ENCODE assay signal across 19 mouse cellular contexts in the genomic region with DNA sequence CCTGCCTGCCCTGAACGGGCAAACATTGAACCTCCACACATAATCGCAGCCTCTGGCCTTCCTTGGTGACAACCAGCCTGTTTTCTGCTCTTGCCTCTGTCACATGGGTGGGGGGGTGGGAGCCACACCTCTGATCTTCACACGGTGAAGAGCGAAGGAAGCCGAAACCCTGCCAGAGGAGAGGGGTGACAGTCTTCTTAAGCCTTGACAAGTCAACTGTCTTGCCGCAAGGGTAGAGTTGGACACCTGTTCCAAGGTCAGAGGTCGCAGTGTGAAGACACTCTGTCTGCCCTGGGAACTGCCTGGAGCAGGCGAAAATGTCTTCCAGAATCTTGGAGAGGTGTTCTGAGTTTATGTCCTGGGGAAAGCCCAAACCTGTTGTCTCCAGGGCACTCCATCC.
DNase-seq lines count a peak whose midpoint lies in the region; TF ChIP-seq lines count a peak whose summit lies in the region.
"Had no signal": no experiment of that assay in that cellular context is flagged by ENCODE, and none has a peak within 500 bp of the region (broad histone marks: within the 10 kb centered on the region; RNA-seq: fewer than 3 reads in every experiment).

No protein-coding gene starts in this region.

- no peak overlapping the region for H3K4me3 ChIP-seq in spleen, adult 2 months (ENCODE audit: extremely low read depth, insufficient read depth, insufficient read length)
- H3K4me3 ChIP-seq: embryonic facial prominence, embryonic 15.5 days; hindbrain, embryonic 12.5 days; neural tube, embryonic 13.5 days had no signal

- TF ChIP-seq POLR2A in spleen, adult 2 months (IDR thresholded peaks at IDR 0.05; ENCODE audit: low read depth, low read length) = no peak

- H3K4me1 ChIP-seq in spleen, adult 2 months (ENCODE audit: control insufficient read depth, insufficient read depth, insufficient read length) = no peaks in the 10 kb centered on the region; the same call in 1 of the 2 replicates
- H3K4me1 ChIP-seq: embryonic facial prominence, embryonic 15.5 days had no signal

- no peaks in the 10 kb centered on the region for H3K27me3 ChIP-seq in spleen, adult 2 months (ENCODE audit: control insufficient read depth, insufficient read depth, low read length)
- H3K27me3 ChIP-seq: embryonic facial prominence, embryonic 15.5 days; hindbrain, embryonic 12.5 days; neural tube, embryonic 13.5 days had no signal

- peak overlapping the region; percentile 81 for H3K27ac ChIP-seq in spleen, adult 2 months (ENCODE audit: insufficient read depth, low read length)
- H3K27ac ChIP-seq: embryonic facial prominence, embryonic 15.5 days; hindbrain, embryonic 12.5 days; neural tube, embryonic 13.5 days had no signal

- 66% methylated on average over 8 of the region's 8 CpGs for WGBS in spleen, adult 2 months

- no peak for TF ChIP-seq CTCF in spleen, adult 2 months (IDR thresholded peaks at IDR 0.05; ENCODE audit: extremely low read depth, insufficient read depth, insufficient read length, insufficient replicate concordance)

- no peaks in the 10 kb centered on the region for H3K36me3 ChIP-seq in spleen, adult 2 months (ENCODE audit: control insufficient read depth, insufficient read depth, low read length)
- H3K36me3 ChIP-seq: embryonic facial prominence, embryonic 15.5 days; hindbrain, embryonic 12.5 days; neural tube, embryonic 13.5 days had no signal

- DNase-seq in spleen, adult 2 months (ENCODE audit: low read depth in 1 of 2, low spot score in 2 of 2) = peak in 1 of 2 experiments; percentile 25
- DNase-seq in spleen, postnatal 10 days (ENCODE audit: low spot score in 2 of 2) = no peak
- DNase-seq in induced T-regulatory cell, adult 2 months (ENCODE audit: low read depth) = peak; percentile 83
- DNase-seq in thymus, postnatal 10 days (ENCODE audit: low spot score in 2 of 2) = peak; percentile 64 to 72
- no peak for DNase-seq in left cerebral cortex, adult 9 months (ENCODE audit: low spot score in 2 of 2)
- DNase-seq in cerebellum, adult 18-20 months = no peak
- DNase-seq in cerebellum, adult 9-11 months = no peak
- DNase-seq: adrenal gland, postnatal 25 days; cerebellum, adult 9-10 months; heart, postnatal 10 days; kidney, adult 9 months; kidney, postnatal 14 days; lung, postnatal 14 days; midbrain, embryonic 14.5 days; right cerebral cortex, postnatal 25 days; spleen, adult 18-20 months had no signal

Comparison
In these comparisons a context has a peak if more than half of its experiments do, and no peak if none do; other contexts are left out.
1. DNase-seq: peak in induced T-regulatory cell, adult 2 months (single experiment) and thymus, postnatal 10 days (2 of 2); none in spleen, postnatal 10 days (0 of 2), left cerebral cortex, adult 9 months (0 of 2), cerebellum, adult 18-20 months (0 of 2) and cerebellum, adult 9-11 months (single experiment).